In the genomic region with DNA sequence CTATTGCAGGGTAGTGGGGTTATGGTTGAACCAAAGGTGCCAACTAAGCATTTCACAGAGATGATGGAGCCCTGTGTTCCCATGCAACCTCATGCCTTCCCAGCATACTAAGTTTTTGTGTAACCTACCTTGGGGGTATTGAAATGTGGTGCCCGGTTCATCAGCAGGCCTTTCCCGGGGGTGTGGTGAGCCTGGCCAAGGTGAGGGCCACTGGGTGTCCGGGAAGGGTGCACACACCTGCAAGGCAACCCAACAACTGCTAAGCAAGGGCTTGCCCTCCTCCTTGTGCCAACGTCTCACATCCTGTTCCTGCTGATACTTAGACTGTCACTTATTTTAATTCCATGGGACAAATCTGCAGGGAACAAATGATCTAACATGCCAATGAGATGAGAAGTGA, we compare ENCODE assay signal across 23 mouse cellular contexts.
"Had no signal": no experiment of that assay in that cellular context is flagged by ENCODE, and none has a peak within 500 bp of the region (broad histone marks: within the 10 kb centered on the region; RNA-seq: fewer than 3 reads in every experiment).

No protein-coding gene starts in this region.

- H3K4me2 ChIP-seq: heart, embryonic 12.5 days; hindbrain, embryonic 12.5 days; hindbrain, embryonic 14.5 days; limb, embryonic 12.5 days had no signal

- H3K9ac ChIP-seq: heart, embryonic 12.5 days; hindbrain, embryonic 12.5 days; hindbrain, embryonic 14.5 days; limb, embryonic 12.5 days had no signal

- H3K27ac ChIP-seq: gastrocnemius, adult 2 months; heart, adult 2 months; heart, embryonic 10.5 days; hindbrain, embryonic 10.5 days; hindbrain, embryonic 12.5 days; hindbrain, embryonic 14.5 days; layer of hippocampus, adult 2 months; left cerebral cortex, adult 2 months; limb, embryonic 10.5 days; limb, embryonic 12.5 days had no signal

- H3K4me1 ChIP-seq: heart, embryonic 12.5 days; hindbrain, embryonic 10.5 days; hindbrain, embryonic 12.5 days; limb, embryonic 10.5 days; limb, embryonic 12.5 days had no signal

- H3K9me3 ChIP-seq: heart, embryonic 10.5 days; heart, embryonic 12.5 days; hindbrain, embryonic 12.5 days; limb, embryonic 10.5 days; limb, embryonic 12.5 days had no signal

- H3K36me3 ChIP-seq: heart, embryonic 12.5 days; hindbrain, embryonic 10.5 days; hindbrain, embryonic 12.5 days; limb, embryonic 10.5 days; limb, embryonic 12.5 days had no signal

- H3K27me3 ChIP-seq: heart, embryonic 12.5 days; hindbrain, embryonic 12.5 days; limb, embryonic 12.5 days had no signal

- ATAC-seq: hindbrain, embryonic 16.5 days; inflammation-experienced regulatory T-cells, adult 6 months; intestine, embryonic 16.5 days had no signal

- H3K4me3 ChIP-seq: gastrocnemius, adult 2 months; heart, adult 2 months; heart, embryonic 10.5 days; heart, embryonic 12.5 days; hindbrain, embryonic 10.5 days; hindbrain, embryonic 12.5 days; layer of hippocampus, adult 2 months; left cerebral cortex, adult 2 months; limb, embryonic 10.5 days; limb, embryonic 12.5 days had no signal

- DNase-seq: gastrocnemius, adult 2 months; gastrocnemius, postnatal 10 days; gastrocnemius, postnatal 25 days; heart, adult 2 months; heart, postnatal 10 days; heart, postnatal 4 days; kidney, adult 18-20 months; kidney, adult 8-10 months; kidney, postnatal 10 days; kidney, postnatal 4 days; liver had no signal
